Comparison of ENCODE assay signal across 7 mouse cellular contexts in genomic region chr13:23575864-23576313, GRCm38 (mm10). TPM values are rescaled to one million over a fixed set of nuclear protein-coding genes. Genes with fewer than 3 reads are reported as not detected.
A peak's percentile ranks its signal among the peaks of the same experiment; 100 is the strongest.
DNase-seq lines count a peak whose midpoint lies in the region; ATAC-seq and TF ChIP-seq lines count a peak whose summit lies in the region.
"Not testable (repeated sequence)": the region's sequence is repeated elsewhere in the genome, so short reads cannot be mapped to it uniquely, and the experiment has no call there.

No protein-coding gene starts in this region.

- peak; percentile 93; the same call in 1 of the 2 replicates for TF ChIP-seq POLR2A in bone marrow, adult 2 months (IDR thresholded peaks at IDR 0.05; ENCODE audit: borderline replicate concordance, control insufficient read depth, low read depth, low read length)
- TF ChIP-seq POLR2A in kidney, adult 2 months (IDR thresholded peaks at IDR 0.05; ENCODE audit: low read depth, low read length), result not testable (repeated sequence)
- TF ChIP-seq POLR2A in small intestine, adult 2 months (IDR thresholded peaks at IDR 0.05; ENCODE audit: low read depth, low read length), result 0 out of 2 replicates have a peak, but pooled peaks have one; percentile 14

- H3K4me1 ChIP-seq in bone marrow, adult 2 months (ENCODE audit: control insufficient read depth, insufficient read depth, low read length); kidney, adult 2 months (ENCODE audit: control insufficient read depth, insufficient read depth, low read length); liver, embryonic 11.5 days (replicated peaks; ENCODE audit: control insufficient read depth, insufficient read depth, low read length); small intestine, adult 2 months (ENCODE audit: control insufficient read depth, insufficient read depth, insufficient read length, low read length): not testable (repeated sequence)
- peaks cover 39% of the 10 kb centered on the region for H3K4me1 ChIP-seq in forebrain, embryonic 10.5 days
- peaks cover 3 to 18% of the 10 kb centered on the region in 2 experiments; a peak in 3 of 4 replicates for H3K4me1 ChIP-seq in heart, embryonic 14.5 days (ENCODE audit: control insufficient read depth in 2 of 2, insufficient read depth in 2 of 2, low read length in 2 of 2)
- H3K4me1 ChIP-seq in midbrain, embryonic 12.5 days, result peaks cover 29% of the 10 kb centered on the region

- peak overlapping the region; percentile 63 for H3K4me3 ChIP-seq in bone marrow, adult 2 months (replicated peaks; ENCODE audit: control insufficient read depth, low read depth, low read length)
- H3K4me3 ChIP-seq in forebrain, embryonic 10.5 days, result peak overlapping the region; percentile 62
- H3K4me3 ChIP-seq in heart, embryonic 14.5 days (ENCODE audit: control insufficient read depth in 1 of 2, insufficient read depth in 1 of 2, low read depth in 1 of 2, low read length in 2 of 2), result peak overlapping the region; percentile 37 to 44
- peak overlapping the region; percentile 37; the same call in 1 of the 2 replicates for H3K4me3 ChIP-seq in kidney, adult 2 months (ENCODE audit: insufficient read depth, low read depth, low read length)
- peak overlapping the region; percentile 53 for H3K4me3 ChIP-seq in liver, embryonic 11.5 days (ENCODE audit: low read depth, low read length)
- peak overlapping the region; percentile 47 for H3K4me3 ChIP-seq in midbrain, embryonic 12.5 days
- peak overlapping the region; percentile 73 for H3K4me3 ChIP-seq in small intestine, adult 2 months (ENCODE audit: low read depth, low read length)

- H3K27me3 ChIP-seq in forebrain, embryonic 10.5 days (ENCODE audit: poor library complexity, severe bottlenecking); heart, embryonic 14.5 days (ENCODE audit: control insufficient read depth, insufficient read depth, low read length); kidney, adult 2 months (replicated peaks; ENCODE audit: control insufficient read depth, insufficient read depth, low read length); liver, embryonic 11.5 days (replicated peaks; ENCODE audit: control insufficient read depth, insufficient read depth, low read length); midbrain, embryonic 12.5 days; small intestine, adult 2 months (ENCODE audit: control insufficient read depth, insufficient read depth, low read length): not testable (repeated sequence)

- H3K27ac ChIP-seq in bone marrow, adult 2 months (ENCODE audit: control insufficient read depth, insufficient read depth, low read depth, low read length, poor library complexity), result peak overlapping the region; percentile 93
- H3K27ac ChIP-seq in forebrain, embryonic 10.5 days, result peak overlapping the region; percentile 95
- peak overlapping the region; percentile 45 to 67 for H3K27ac ChIP-seq in heart, embryonic 14.5 days (replicated peaks in 1 of 2; ENCODE audit: control insufficient read depth in 1 of 2, insufficient read depth in 1 of 2, low read depth in 2 of 2, low read length in 2 of 2)
- H3K27ac ChIP-seq in kidney, adult 2 months (ENCODE audit: insufficient read depth, low read depth, low read length), result not testable (repeated sequence)
- peak overlapping the region; percentile 99 for H3K27ac ChIP-seq in liver, embryonic 11.5 days (ENCODE audit: low read depth, low read length)
- peak overlapping the region; percentile 80 for H3K27ac ChIP-seq in midbrain, embryonic 12.5 days (replicated peaks)
- H3K27ac ChIP-seq in small intestine, adult 2 months (ENCODE audit: insufficient read depth, low read depth, low read length), result peak overlapping the region; percentile 52

- ATAC-seq in heart, embryonic 14.5 days (ENCODE audit: insufficient number of reproducible peaks, insufficient read depth, low FRiP score, low read depth); liver, embryonic 11.5 days (replicated peaks; ENCODE audit: low FRiP score); midbrain, embryonic 12.5 days (ENCODE audit: low FRiP score, low read depth): not testable (repeated sequence)

- not testable (repeated sequence) for TF ChIP-seq CTCF in bone marrow, adult 2 months (IDR thresholded peaks at IDR 0.05; ENCODE audit: control insufficient read depth, insufficient read depth, low read length); kidney, adult 2 months (conservative IDR thresholded peaks at IDR 0.05; ENCODE audit: insufficient read depth, insufficient read length, low read depth, low read length); small intestine, adult 2 months (IDR thresholded peaks at IDR 0.05; ENCODE audit: extremely low read depth, insufficient read length, insufficient replicate concordance, low read depth, low read length)

- H3K36me3 ChIP-seq in forebrain, embryonic 10.5 days (replicated peaks); heart, embryonic 14.5 days (ENCODE audit: control insufficient read depth, insufficient read depth, low read length); kidney, adult 2 months (ENCODE audit: control insufficient read depth, insufficient read depth, low read length); liver, embryonic 11.5 days (ENCODE audit: control insufficient read depth, insufficient read depth, low read length); midbrain, embryonic 12.5 days; small intestine, adult 2 months (ENCODE audit: control insufficient read depth, insufficient read depth, low read length): not testable (repeated sequence)

- peak; percentile 26 for DNase-seq in forebrain, embryonic 10.5 days (ENCODE audit: extremely low spot score, low spot score)
- DNase-seq in kidney, adult 2 months; liver, embryonic 11.5 days (ENCODE audit: low spot score): not testable (repeated sequence)

- peak overlapping the region; percentile 70 for H3K4me2 ChIP-seq in heart, embryonic 14.5 days (ENCODE audit: low read length)
- peak overlapping the region; percentile 92 for H3K4me2 ChIP-seq in liver, embryonic 11.5 days
- peak overlapping the region; percentile 66 for H3K4me2 ChIP-seq in midbrain, embryonic 12.5 days (replicated peaks)

- WGBS in bone marrow, adult 2 months, result 2% methylated on average over 16 of the region's 40 CpGs
- WGBS in forebrain, embryonic 10.5 days, result 0% methylated on average over 11 of the region's 40 CpGs
- 2% methylated on average over 11 of the region's 40 CpGs for WGBS in heart, embryonic 14.5 days
- WGBS in kidney, adult 2 months, result 10% methylated on average over 12 of the region's 40 CpGs
- under 1% methylated on average over 9 of the region's 40 CpGs for WGBS in liver, embryonic 11.5 days
- under 1% methylated on average over 9 of the region's 40 CpGs for WGBS in midbrain, embryonic 12.5 days
- 1% methylated on average over 19 of the region's 40 CpGs for WGBS in small intestine, adult 2 months

- not testable (repeated sequence) for H3K9me3 ChIP-seq in forebrain, embryonic 10.5 days; heart, embryonic 14.5 days (ENCODE audit: control insufficient read depth, low read length); liver, embryonic 11.5 days (ENCODE audit: control insufficient read depth, low read length); midbrain, embryonic 12.5 days

- peak overlapping the region; percentile 79 for H3K9ac ChIP-seq in heart, embryonic 14.5 days (ENCODE audit: low read length)
- H3K9ac ChIP-seq in liver, embryonic 11.5 days (ENCODE audit: low read depth, low read length), result peak overlapping the region; percentile 89
- peak overlapping the region; percentile 75 for H3K9ac ChIP-seq in midbrain, embryonic 12.5 days (replicated peaks)

RNA-seq across cellular contexts. Expression of gene Hist1h3d, which starts 0.3 kb away (rescaled TPM):
- 7.1 and 11.3 TPM in 2 replicates for polyA plus RNA-seq in bone marrow, adult 2 months (2011; ENCODE audit: insufficient read depth, insufficient read length, low replicate concordance, missing spikeins)
- polyA plus RNA-seq in forebrain, embryonic 10.5 days (2016; fragmentation: Nextera tagmentation; extraction: Ambion mirVana), result 7.1 and 7.2 TPM in 2 replicates
- polyA plus RNA-seq in heart, embryonic 14.5 days (2014; fragmentation: Nextera tagmentation; extraction: Ambion mirVana), result 2.2 and 3.7 TPM in 2 replicates
- polyA plus RNA-seq in kidney, adult 2 months (2012; rRNA removed), result 0.68 and 0.88 TPM in 2 replicates
- polyA plus RNA-seq in liver, embryonic 11.5 days (2014; fragmentation: Nextera tagmentation; extraction: Ambion mirVana), result 7.7 and 8.5 TPM in 2 replicates
- 4.6 and 5.4 TPM in 2 replicates for polyA plus RNA-seq in midbrain, embryonic 12.5 days (2016; fragmentation: Nextera tagmentation; extraction: Ambion mirVana)
- 11.5 and 24.2 TPM in 2 replicates for polyA plus RNA-seq in small intestine, adult 2 months (2012; rRNA removed)

RNA-seq across cellular contexts. Expression of gene Hist1h2ad, which starts 1.7 kb away (rescaled TPM):
- 2.6 and 4.3 TPM in 2 replicates for polyA plus RNA-seq in bone marrow, adult 2 months (2011; ENCODE audit: insufficient read depth, insufficient read length, low replicate concordance, missing spikeins)
- polyA plus RNA-seq in forebrain, embryonic 10.5 days (2016; fragmentation: Nextera tagmentation; extraction: Ambion mirVana), result 1.5 TPM in 2 replicates
- 0.44 and 0.53 TPM in 2 replicates for polyA plus RNA-seq in heart, embryonic 14.5 days (2014; fragmentation: Nextera tagmentation; extraction: Ambion mirVana)
- not detected in 2 replicates for polyA plus RNA-seq in kidney, adult 2 months (2012; rRNA removed)
- polyA plus RNA-seq in liver, embryonic 11.5 days (2014; fragmentation: Nextera tagmentation; extraction: Ambion mirVana), result 0.84 and 0.92 TPM in 2 replicates
- polyA plus RNA-seq in midbrain, embryonic 12.5 days (2016; fragmentation: Nextera tagmentation; extraction: Ambion mirVana), result 1.8 and 2.5 TPM in 2 replicates
- polyA plus RNA-seq in small intestine, adult 2 months (2012; rRNA removed), result 21.3 and 30.3 TPM in 2 replicates

RNA-seq across cellular contexts. Expression of gene Hist1h2bf, which starts 1.9 kb away (rescaled TPM):
- polyA plus RNA-seq in bone marrow, adult 2 months (2011; ENCODE audit: insufficient read depth, insufficient read length, low replicate concordance, missing spikeins), result 32.4 and 40.5 TPM in 2 replicates
- polyA plus RNA-seq in forebrain, embryonic 10.5 days (2016; fragmentation: Nextera tagmentation; extraction: Ambion mirVana), result 5.8 and 6.9 TPM in 2 replicates
- 0.61 and 3.7 TPM in 2 replicates for polyA plus RNA-seq in heart, embryonic 14.5 days (2014; fragmentation: Nextera tagmentation; extraction: Ambion mirVana)
- 0.30 and 0.99 TPM in 2 replicates for polyA plus RNA-seq in kidney, adult 2 months (2012; rRNA removed)
- 1.8 TPM in 2 replicates for polyA plus RNA-seq in liver, embryonic 11.5 days (2014; fragmentation: Nextera tagmentation; extraction: Ambion mirVana)
- polyA plus RNA-seq in midbrain, embryonic 12.5 days (2016; fragmentation: Nextera tagmentation; extraction: Ambion mirVana), result 4.5 and 5.1 TPM in 2 replicates
- 9.0 and 24.6 TPM in 2 replicates for polyA plus RNA-seq in small intestine, adult 2 months (2012; rRNA removed)

RNA-seq across cellular contexts. Expression of gene Hist1h2bg, which starts 4.7 kb away (rescaled TPM):
- polyA plus RNA-seq in bone marrow, adult 2 months (2011; ENCODE audit: insufficient read depth, insufficient read length, low replicate concordance, missing spikeins), result 65.5 and 109 TPM in 2 replicates
- 6.4 and 6.7 TPM in 2 replicates for polyA plus RNA-seq in forebrain, embryonic 10.5 days (2016; fragmentation: Nextera tagmentation; extraction: Ambion mirVana)
- polyA plus RNA-seq in heart, embryonic 14.5 days (2014; fragmentation: Nextera tagmentation; extraction: Ambion mirVana), result 3.7 and 6.2 TPM in 2 replicates
- polyA plus RNA-seq in kidney, adult 2 months (2012; rRNA removed), result 3.1 and 4.6 TPM in 2 replicates
- polyA plus RNA-seq in liver, embryonic 11.5 days (2014; fragmentation: Nextera tagmentation; extraction: Ambion mirVana), result 5.7 and 6.3 TPM in 2 replicates
- 13.0 and 13.8 TPM in 2 replicates for polyA plus RNA-seq in midbrain, embryonic 12.5 days (2016; fragmentation: Nextera tagmentation; extraction: Ambion mirVana)
- 32.8 and 51.3 TPM in 2 replicates for polyA plus RNA-seq in small intestine, adult 2 months (2012; rRNA removed)

RNA-seq across cellular contexts. Expression of gene Hist1h2ae, which starts 4.9 kb away (rescaled TPM):
- 12.5 and 23.9 TPM in 2 replicates for polyA plus RNA-seq in bone marrow, adult 2 months (2011; ENCODE audit: insufficient read depth, insufficient read length, low replicate concordance, missing spikeins)
- 102 and 105 TPM in 2 replicates for polyA plus RNA-seq in forebrain, embryonic 10.5 days (2016; fragmentation: Nextera tagmentation; extraction: Ambion mirVana)
- 34.9 and 49.1 TPM in 2 replicates for polyA plus RNA-seq in heart, embryonic 14.5 days (2014; fragmentation: Nextera tagmentation; extraction: Ambion mirVana)
- 0.22 and 0.58 TPM in 2 replicates for polyA plus RNA-seq in kidney, adult 2 months (2012; rRNA removed)
- polyA plus RNA-seq in liver, embryonic 11.5 days (2014; fragmentation: Nextera tagmentation; extraction: Ambion mirVana), result 61.3 and 62.9 TPM in 2 replicates
- 95.2 and 113 TPM in 2 replicates for polyA plus RNA-seq in midbrain, embryonic 12.5 days (2016; fragmentation: Nextera tagmentation; extraction: Ambion mirVana)
- 27.3 and 38.0 TPM in 2 replicates for polyA plus RNA-seq in small intestine, adult 2 months (2012; rRNA removed)
